Mouse (Mus musculus) left cerebral cortex, postnatal 14 days (tissue): ENCODE measurements around the gene Sh3gl2. TPM values are rescaled to one million over a fixed set of nuclear protein-coding genes. Genes with fewer than 3 reads are reported as not detected.

Experiments
- DNase-seq, 2 experiments: peaks; one replicate each; pipeline ENCODE4 v3.0.0; 2021 to 2022; ENCODE audit warnings: low spot score in 2 of 2, mixed read lengths in 1 of 2
- intact Hi-C: fragments of 180-260 bp; cut with DNase I; formaldehyde crosslinking; loops from one replicate; pipeline ENCODE4 v1.15.1; 2025
- long read RNA-seq, 2 experiments: library from polyadenylated mRNA; stranded (forward); transcript quantifications; one replicate each; pipeline ENCODE4 v2.0.0; 2021
- total RNA-seq, 2 experiments: library from RNA; stranded (reverse); gene quantifications; 2 replicates each; pipeline ENCODE4 v1.2.3; 2021

Sh3gl2 gene
- 100 to 1,000 TPM; 294 to 299 TPM for total RNA-seq
- long read RNA-seq, experiment 1, transcript Sh3gl2-201 (9 exons, 2,822 nt), result major isoform, 362 of 389 reads
- long read RNA-seq, experiment 1, partial matches to known transcripts, result 7 of 389 reads
- long read RNA-seq, experiment 1, other reads (novel, unspliced or antisense), result 20 of 389 reads
- long read RNA-seq, experiment 2, transcript Sh3gl2-201 (9 exons, 2,822 nt), result major isoform, 288 of 311 reads
- long read RNA-seq, experiment 2, partial matches to known transcripts, result 8 of 311 reads
- long read RNA-seq, experiment 2, other reads (novel, unspliced or antisense), result 15 of 311 reads

- intact Hi-C loops, result no loop called here
Measured at GRCm38 (mm10) chr4:85205071-85205635, at the start of gene Sh3gl2. Gene Sh3gl2 (plus strand): TSS chr4:85205126.

GRCm38 (mm10) chr4:85161156-85161555, 43.8 kb upstream of the Sh3gl2 start:
- no peak for DNase-seq
- intact Hi-C loops, result loop anchor here (2.0 to 5.0 kb wide), 3 partner anchors 641 to 1394 kb away; no protein-coding TSS in a partner anchor

More at GRCm38 (mm10) chr4:85205071-85205635, at the start of gene Sh3gl2:
- peak; percentile 70 to 82 for DNase-seq

- peak; percentile 52 to 72 for DNase-seq
- intact Hi-C loops, result loop anchor here (2.0 to 5.0 kb wide), 3 partner anchors 228 to 655 kb away; no protein-coding TSS in a partner anchor
Measured at GRCm38 (mm10) chr4:85162468-85163312, 42.2 kb upstream of the Sh3gl2 start.

GRCm38 (mm10) chr4:85163313-85163615, 41.7 kb upstream of the Sh3gl2 start:
- intact Hi-C loops, result loop anchor here (2.0 to 5.0 kb wide), 3 partner anchors 228 to 654 kb away; no protein-coding TSS in a partner anchor

GRCm38 (mm10) chr4:85168001-85168400, 36.9 kb upstream of the Sh3gl2 start:
- intact Hi-C loops, result no loop called here

More at GRCm38 (mm10) chr4:85163313-85163615, 41.7 kb upstream of the Sh3gl2 start:
- DNase-seq, result no peak

GRCm38 (mm10) chr4:85175466-85175865, 29.5 kb upstream of the Sh3gl2 start:
- peak; percentile 30 to 34 for DNase-seq
- intact Hi-C loops, result no loop called here

More at GRCm38 (mm10) chr4:85168001-85168400, 36.9 kb upstream of the Sh3gl2 start:
- no peak for DNase-seq

GRCm38 (mm10) chr4:85178394-85179051, 26.4 kb upstream of the Sh3gl2 start:
- intact Hi-C loops, result no loop called here

GRCm38 (mm10) chr4:85186011-85186410, 18.9 kb upstream of the Sh3gl2 start:
- intact Hi-C loops, result no loop called here

More at GRCm38 (mm10) chr4:85178394-85179051, 26.4 kb upstream of the Sh3gl2 start:
- no peak for DNase-seq

GRCm38 (mm10) chr4:85196201-85196600, 8.7 kb upstream of the Sh3gl2 start:
- intact Hi-C loops, result no loop called here
- DNase-seq, result peak; percentile 64 to 68

More at GRCm38 (mm10) chr4:85186011-85186410, 18.9 kb upstream of the Sh3gl2 start:
- DNase-seq, result no peak

- intact Hi-C loops, result no loop called here
- DNase-seq, result no peak
Measured at GRCm38 (mm10) chr4:85198431-85198830, 6.5 kb upstream of the Sh3gl2 start.

- no peak for DNase-seq
- intact Hi-C loops, result no loop called here
Measured at GRCm38 (mm10) chr4:85202582-85202981, 2.3 kb upstream of the Sh3gl2 start.

- DNase-seq, result peak in 1 of 2 experiments; percentile 46
- intact Hi-C loops, result no loop called here
Measured at GRCm38 (mm10) chr4:85205636-85206211, 798 bp downstream of the Sh3gl2 start.

GRCm38 (mm10) chr4:85206675-85207400, 1.9 kb downstream of the Sh3gl2 start:
- DNase-seq, result no peak
- intact Hi-C loops, result no loop called here

- DNase-seq, result peak in 1 of 2 experiments; percentile 6
- intact Hi-C loops, result no loop called here
Measured at GRCm38 (mm10) chr4:85207515-85207914, 2.6 kb downstream of the Sh3gl2 start.

GRCm38 (mm10) chr4:85208531-85208930, 3.6 kb downstream of the Sh3gl2 start:
- intact Hi-C loops, result no loop called here
- no peak for DNase-seq

GRCm38 (mm10) chr4:85210953-85211352, 6.0 kb downstream of the Sh3gl2 start:
- DNase-seq, result no peak
- intact Hi-C loops, result loop anchor here (5.0 kb wide), 1 partner anchor 41 kb away; no protein-coding TSS in a partner anchor

GRCm38 (mm10) chr4:85217003-85217402, 12.1 kb downstream of the Sh3gl2 start:
- no peak for DNase-seq
- intact Hi-C loops, result loop anchor here (5.0 kb wide), 1 partner anchor 110 kb away; no protein-coding TSS in a partner anchor

GRCm38 (mm10) chr4:85222716-85223115, 17.8 kb downstream of the Sh3gl2 start:
- intact Hi-C loops, result no loop called here
- DNase-seq, result no peak
